Mouse (Mus musculus) liver, embryonic 13.5 days (tissue): ENCODE results near the gene Srsf1. TPM values are rescaled to one million over a fixed set of nuclear protein-coding genes. Genes with fewer than 3 reads are reported as not detected.

ENCODE experiments used
- ATAC-seq: fragments of 200-750 bp; cut with Nextera tagmentation; 2 replicates; pipeline ENCODE4 v1.8.0; 2017; ENCODE audit warnings: low read depth, mild to moderate bottlenecking, moderate number of reproducible peaks, moderate library complexity
- DNase-seq: peaks from one replicate; pipeline ENCODE4 v3.0.0; 2022
- H3K27ac ChIP-seq: fragments of 300-500 bp; sonication (generic); 2 replicates; pipeline ENCODE4 v1.5.1; 2015; ENCODE audit warnings: moderate library complexity, mild to moderate bottlenecking, inconsistent platforms
- H3K27me3 ChIP-seq: fragments of 300-500 bp; sonication (generic); 2 replicates; pipeline ENCODE4 v1.6.1; 2015; ENCODE audit warnings: mild to moderate bottlenecking, inconsistent platforms
- H3K36me3 ChIP-seq: fragments of 300-500 bp; sonication (generic); 2 replicates; pipeline ENCODE4 v1.6.1; 2015; ENCODE audit warnings: mild to moderate bottlenecking, inconsistent platforms
- H3K4me1 ChIP-seq: fragments of 300-500 bp; sonication (generic); replicated peaks from 2 replicates; pipeline ENCODE4 v1.6.1; 2015; ENCODE audit warnings: inconsistent platforms
- H3K4me2 ChIP-seq: fragments of 300-500 bp; sonication (generic); 2 replicates; pipeline ENCODE4 v1.6.1; 2015; ENCODE audit warnings: inconsistent platforms, mild to moderate bottlenecking, moderate library complexity
- H3K4me3 ChIP-seq: fragments of 300-500 bp; sonication (generic); replicated peaks from 2 replicates; pipeline ENCODE4 v1.5.1; 2015; ENCODE audit warnings: mild to moderate bottlenecking, inconsistent platforms
- H3K9ac ChIP-seq: fragments of 300-500 bp; sonication (generic); 2 replicates; pipeline ENCODE4 v1.6.1; 2015; ENCODE audit warnings: mild to moderate bottlenecking, inconsistent platforms
- H3K9me3 ChIP-seq: fragments of 300-500 bp; sonication (generic); replicated peaks from 2 replicates; pipeline ENCODE4 v1.6.1; 2016; ENCODE audit warnings: inconsistent platforms
- WGBS: fragments of 180-500 bp; shearing (Covaris S2); methylation state at CpG from one replicate; pipeline ENCODE4 v1.1.7; 2015; ENCODE audit not compliant: insufficient replicate concordance; 5-methylcytosine and 5-hydroxymethylcytosine counted together
- polyA plus RNA-seq: library from polyadenylated mRNA; unstranded; fragments of >200 nt; fragmentation: Nextera tagmentation; extraction: Ambion mirVana; gene quantifications from 2 replicates; pipeline ENCODE4 v1.2.1, GENCODE M21; 2015

Srsf1 gene
- polyA plus RNA-seq, 1 experiment from 2014 or later: 157 TPM

- peaks cover 8% of the 10 kb centered on the region for H3K36me3 ChIP-seq
- no peaks in the 10 kb centered on the region for H3K9me3 ChIP-seq
- 53% methylated on average over 2 of the region's 2 CpGs for WGBS
- H3K4me2 ChIP-seq: no peak overlapping the region
- DNase-seq (peak; percentile 21), ATAC-seq (peak; percentile 68)
- no peak overlapping the region for H3K27ac ChIP-seq
- no peaks in the 10 kb centered on the region for H3K27me3 ChIP-seq
- no peak overlapping the region for H3K9ac ChIP-seq
- H3K4me3 ChIP-seq: no peak overlapping the region
- peaks cover 6% of the 10 kb centered on the region for H3K4me1 ChIP-seq
These were observed 12.0 kb downstream of the Srsf1 start for GRCm38 (mm10) chr11:88059141-88059540.

- Histone ChIP-seq H3K4me3 (no peak overlapping the region), H3K9me3 (no peaks in the 10 kb centered on the region), H3K9ac (no peak overlapping the region), H3K4me1 (peaks cover 8% of the 10 kb centered on the region), H3K27me3 (no peaks in the 10 kb centered on the region; the same call in 1 of the 2 replicates), H3K27ac (no peak overlapping the region), H3K4me2 (no peak overlapping the region), H3K36me3 (no peaks in the 10 kb centered on the region)
- no peak for DNase-seq
- 70% methylated on average over 2 of the region's 2 CpGs for WGBS
- ATAC-seq: no peak
These were observed 14.9 kb downstream of the Srsf1 start for GRCm38 (mm10) chr11:88061892-88062625.

GRCm38 (mm10) chr11:88065732-88066131 is 18.6 kb downstream of the Srsf1 start:
- no peaks in the 10 kb centered on the region for H3K9me3 ChIP-seq

GRCm38 (mm10) chr11:88067191-88067585 is 20.0 kb downstream of the Srsf1 start:
- peak overlapping the region; percentile 89 for H3K27ac ChIP-seq
- WGBS: 8% methylated on average over 8 of the region's 8 CpGs
- peak overlapping the region; percentile 92 for H3K4me2 ChIP-seq
- peak overlapping the region; percentile 92 for H3K4me3 ChIP-seq
- H3K4me1 ChIP-seq: peaks cover 37% of the 10 kb centered on the region
- H3K27me3 ChIP-seq: no peaks in the 10 kb centered on the region; the same call in 1 of the 2 replicates
- H3K9ac ChIP-seq: peak overlapping the region; percentile 91
- H3K9me3 ChIP-seq: no peaks in the 10 kb centered on the region
- H3K36me3 ChIP-seq: no peaks in the 10 kb centered on the region
- DNase-seq (no peak), ATAC-seq (no peak)

More at GRCm38 (mm10) chr11:88065732-88066131, 18.6 kb downstream of the Srsf1 start:
- Histone ChIP-seq H3K9ac (no peak overlapping the region), H3K4me2 (no peak overlapping the region), H3K27ac (no peak overlapping the region), H3K4me1 (peaks cover 23% of the 10 kb centered on the region), H3K36me3 (no peaks in the 10 kb centered on the region), H3K27me3 (no peaks in the 10 kb centered on the region; the same call in 1 of the 2 replicates), H3K4me3 (no peak overlapping the region)
- ATAC-seq (no peak), DNase-seq (no peak)

- under 1% methylated on average over 62 of the region's 81 CpGs for WGBS
- Histone ChIP-seq H3K36me3 (no peaks in the 10 kb centered on the region), H3K9me3 (no peaks in the 10 kb centered on the region), H3K27ac (peak within 1 kb of the TSS; percentile 89), H3K4me3 (peak within 1 kb of the TSS; percentile 92), H3K4me2 (peak within 1 kb of the TSS; percentile 92), H3K9ac (peak within 1 kb of the TSS; percentile 91), H3K4me1 (peaks cover 40% of the 10 kb centered on the region), H3K27me3 (no peaks in the 10 kb centered on the region; the same call in 1 of the 2 replicates)
- ATAC-seq (peak; percentile 83), DNase-seq (peak; percentile 70)
These were observed 20.6 kb downstream of the Srsf1 start, which contains the start of gene Vezf1 for GRCm38 (mm10) chr11:88067586-88068410. TSS of gene Vezf1 (plus strand) at chr11:88068279.

GRCm38 (mm10) chr11:88068411-88069245 is 21.5 kb downstream of the Srsf1 start:
- ATAC-seq: peak; percentile 82
- peak overlapping the region; percentile 89 for H3K27ac ChIP-seq

GRCm38 (mm10) chr11:88069246-88069570 is 22.0 kb downstream of the Srsf1 start:
- no peak for ATAC-seq
- Histone ChIP-seq H3K4me2 (peak overlapping the region; percentile 92), H3K36me3 (peaks cover 13% of the 10 kb centered on the region), H3K9me3 (no peaks in the 10 kb centered on the region), H3K4me3 (peak overlapping the region; percentile 92), H3K27ac (peak overlapping the region; percentile 89), H3K9ac (peak overlapping the region; percentile 91), H3K4me1 (peaks cover 48% of the 10 kb centered on the region), H3K27me3 (no peaks in the 10 kb centered on the region; the same call in 1 of the 2 replicates)
- DNase-seq: no peak
- WGBS: under 1% methylated on average over 12 of the region's 12 CpGs

More at GRCm38 (mm10) chr11:88068411-88069245, 21.5 kb downstream of the Srsf1 start:
- DNase-seq: peak; percentile 50
- WGBS: under 1% methylated on average over 66 of the region's 92 CpGs
- H3K4me3 ChIP-seq: peak overlapping the region; percentile 92
- peaks cover 7% of the 10 kb centered on the region for H3K36me3 ChIP-seq
- no peaks in the 10 kb centered on the region; the same call in 1 of the 2 replicates for H3K27me3 ChIP-seq
- no peaks in the 10 kb centered on the region for H3K9me3 ChIP-seq
- H3K4me2 ChIP-seq: peak overlapping the region; percentile 92
- peaks cover 48% of the 10 kb centered on the region for H3K4me1 ChIP-seq
- peak overlapping the region; percentile 91 for H3K9ac ChIP-seq

- H3K4me2 ChIP-seq: peak overlapping the region; percentile 92
- H3K27ac ChIP-seq: no peak overlapping the region
- H3K27me3 ChIP-seq: no peaks in the 10 kb centered on the region
- no peak overlapping the region for H3K4me3 ChIP-seq
- H3K9ac ChIP-seq: 0 out of 2 replicates have a peak overlapping the region, but pooled peaks have one; percentile 1
- DNase-seq (no peak), ATAC-seq (no peak)
- peaks cover 50% of the 10 kb centered on the region for H3K4me1 ChIP-seq
- H3K9me3 ChIP-seq: no peaks in the 10 kb centered on the region
- peaks cover 22% of the 10 kb centered on the region for H3K36me3 ChIP-seq
- 46% methylated on average over 4 of the region's 4 CpGs for WGBS
These were observed 23.2 kb downstream of the Srsf1 start for GRCm38 (mm10) chr11:88070392-88070791.

GRCm38 (mm10) chr11:88071113-88071512 is 23.9 kb downstream of the Srsf1 start:
- DNase-seq: no peak
- no peaks in the 10 kb centered on the region for H3K27me3 ChIP-seq
- WGBS: 75% methylated on average over 5 of the region's 5 CpGs

GRCm38 (mm10) chr11:88073343-88073875 is 26.2 kb downstream of the Srsf1 start:
- DNase-seq (no peak), ATAC-seq (no peak)
- H3K9ac ChIP-seq: no peak overlapping the region
- no peak overlapping the region for H3K4me2 ChIP-seq
- no peaks in the 10 kb centered on the region for H3K9me3 ChIP-seq
- peaks cover 45% of the 10 kb centered on the region for H3K4me1 ChIP-seq
- H3K27me3 ChIP-seq: no peaks in the 10 kb centered on the region
- no peak overlapping the region for H3K27ac ChIP-seq
- no peak overlapping the region for H3K4me3 ChIP-seq
- 70% methylated on average over 14 of the region's 14 CpGs for WGBS
- H3K36me3 ChIP-seq: peaks cover 49% of the 10 kb centered on the region

More at GRCm38 (mm10) chr11:88071113-88071512, 23.9 kb downstream of the Srsf1 start:
- H3K9ac ChIP-seq: no peak overlapping the region
- ATAC-seq: no peak
- peaks cover 28% of the 10 kb centered on the region for H3K36me3 ChIP-seq
- no peak overlapping the region for H3K27ac ChIP-seq
- H3K4me3 ChIP-seq: no peak overlapping the region
- H3K4me2 ChIP-seq: peak overlapping the region; percentile 21; the same call in 1 of the 2 replicates
- no peaks in the 10 kb centered on the region for H3K9me3 ChIP-seq
- H3K4me1 ChIP-seq: peaks cover 50% of the 10 kb centered on the region
